Mouse (Mus musculus) erythroid progenitor cell, adult 5-6 weeks (primary cell): ENCODE data around the gene Fbxo9. TPM values are rescaled to one million over a fixed set of nuclear protein-coding genes. Genes with fewer than 3 reads are reported as not detected.
A peak's percentile ranks its signal among the peaks of the same experiment; 100 is the strongest.

ENCODE experiments used
- ATAC-seq: replicated peaks from 2 replicates; pipeline ENCODE4 v1.8.0; 2016; ENCODE audit warnings: moderate number of reproducible peaks, mild to moderate bottlenecking, moderate TSS enrichment, inconsistent platforms; ENCODE audit not compliant: poor library complexity, low FRiP score, severe bottlenecking
- total RNA-seq, 2 experiments: library from RNA; stranded (forward) in 1 of 2; stranded (reverse) in 1 of 2; fragments of 150-400 nt in 1 of 2; fragments of 186-747, 209-891 nt in 1 of 2; gene quantifications; 2 replicates each; pipeline versions ENCODE4 v1.2.3 to v1.2.4; 2015 to 2017; ENCODE audit warnings: low replicate concordance in 2 of 2

Gene Fbxo9
- total RNA-seq, 2 experiments from 2014 or later: 169 to 223 TPM

DNA sequence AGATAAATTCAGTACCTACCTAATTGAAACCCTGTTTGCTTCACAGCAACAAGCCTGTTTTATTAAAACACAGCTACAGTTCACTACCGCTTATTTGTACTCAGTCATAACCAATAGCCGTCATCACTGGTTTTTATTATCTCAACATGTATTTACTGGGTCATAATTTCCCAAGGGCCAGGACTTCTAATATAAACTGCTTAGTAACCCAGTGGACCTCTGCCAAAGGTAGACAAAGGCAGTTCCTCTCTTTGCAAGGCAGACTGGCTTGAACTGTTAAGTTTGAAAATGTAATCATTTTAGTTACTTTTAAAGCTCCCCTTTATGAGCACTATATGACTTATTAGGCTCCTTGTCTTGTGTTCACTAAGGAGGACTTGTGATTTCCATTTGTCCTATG lies 2.6 kb upstream of the Fbxo9 start:
- no peak for ATAC-seq

DNA sequence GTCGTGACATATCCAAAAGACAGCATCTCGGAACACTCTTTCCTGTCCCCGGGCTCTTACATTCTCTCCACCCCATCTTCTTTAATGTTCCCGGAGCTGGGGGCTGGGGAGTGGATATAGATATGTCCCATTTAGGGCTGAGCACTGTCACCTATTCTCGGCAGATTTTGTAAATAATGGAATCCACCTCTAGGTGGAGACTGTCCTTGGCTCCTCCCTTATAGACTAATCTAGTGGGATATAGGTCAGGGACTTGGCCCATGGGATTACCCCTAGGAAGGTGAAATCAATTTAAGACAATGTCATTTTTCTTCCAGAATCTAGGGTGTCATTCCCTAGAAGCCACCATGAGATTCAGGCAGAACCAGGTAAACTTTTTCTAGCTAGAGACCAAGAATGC lies 791 bp upstream of the Fbxo9 start:
- no peak for ATAC-seq

DNA sequence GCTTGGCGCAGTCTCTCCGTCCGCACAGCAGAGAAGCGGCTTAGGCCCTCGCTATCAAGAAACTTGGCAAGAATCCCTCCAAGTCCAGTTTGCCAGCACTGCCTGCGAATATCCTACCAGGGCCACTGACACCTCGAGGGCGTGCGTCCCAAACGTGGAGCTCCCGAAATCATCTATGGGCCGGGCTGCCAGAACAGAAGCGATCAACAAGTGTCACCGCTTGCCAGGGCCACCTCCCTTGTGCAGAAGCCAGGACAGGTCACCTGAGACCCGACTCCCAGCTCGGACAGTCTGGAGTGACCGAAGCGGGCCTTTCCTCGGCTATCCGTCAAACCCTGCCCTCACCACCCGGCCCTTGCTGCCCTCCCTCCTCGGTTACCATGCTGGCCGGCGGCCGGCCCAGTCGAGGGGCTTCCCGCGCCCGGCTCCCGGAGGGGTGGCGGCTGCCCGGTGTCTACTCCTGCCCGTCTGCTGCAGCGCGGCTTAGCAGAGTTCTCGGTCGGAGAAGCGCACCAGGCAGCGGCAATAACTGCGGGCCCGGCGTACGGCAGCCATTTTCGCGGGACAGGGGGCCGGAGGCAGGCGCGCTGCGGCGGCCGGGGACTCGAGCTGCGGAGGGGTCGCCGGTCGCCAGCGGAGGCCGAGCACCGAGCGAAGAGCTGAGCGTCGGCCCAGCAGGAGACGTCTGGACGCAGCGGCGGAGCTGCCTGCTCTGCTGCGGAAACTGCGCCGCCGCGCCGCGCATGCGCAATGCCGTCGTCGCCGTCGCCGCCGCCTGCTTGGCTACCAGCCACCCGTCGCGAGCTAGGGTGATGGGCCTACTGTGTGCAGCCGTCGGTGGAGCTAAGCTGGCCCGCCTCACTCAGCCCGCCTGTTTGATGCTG lies 711 bp downstream of the Fbxo9 start:
- peak; percentile 45 for ATAC-seq

DNA sequence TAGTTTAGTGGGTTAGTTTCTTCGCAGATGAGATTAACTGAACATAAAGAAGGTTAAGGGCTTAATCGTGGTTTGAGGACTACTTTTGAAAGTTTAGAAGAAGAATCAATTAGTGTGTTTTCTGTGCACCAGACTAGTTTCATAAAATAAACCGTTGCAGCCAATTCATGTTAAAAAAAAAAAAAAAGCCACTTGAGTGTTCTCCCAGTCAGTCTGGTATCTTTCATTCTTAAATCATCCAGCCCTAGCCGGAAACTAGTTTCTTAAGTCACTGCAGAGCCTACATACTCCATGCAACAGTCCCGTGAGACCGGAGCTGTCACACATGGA lies 1.3 kb downstream of the Fbxo9 start:
- no peak for ATAC-seq

DNA sequence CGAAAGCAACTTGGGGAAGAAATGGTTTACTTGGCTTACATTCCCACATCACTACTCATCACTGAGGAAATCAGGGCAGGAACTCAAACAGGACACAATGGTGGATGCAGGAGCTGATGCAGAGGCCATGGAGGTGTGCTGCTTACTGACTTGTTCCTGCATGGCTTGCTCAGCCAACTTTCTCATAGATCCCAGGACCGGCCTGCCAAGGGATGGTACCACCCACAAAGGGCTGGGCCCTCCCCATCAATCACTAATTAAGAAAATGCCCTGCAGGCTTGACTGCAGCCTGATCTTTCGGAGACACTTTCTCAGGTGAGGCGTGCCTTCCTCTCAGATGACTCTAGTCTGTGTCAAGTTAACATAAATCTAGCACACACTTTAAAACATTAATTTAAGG lies 2.0 kb downstream of the Fbxo9 start:
- ATAC-seq: no peak

DNA sequence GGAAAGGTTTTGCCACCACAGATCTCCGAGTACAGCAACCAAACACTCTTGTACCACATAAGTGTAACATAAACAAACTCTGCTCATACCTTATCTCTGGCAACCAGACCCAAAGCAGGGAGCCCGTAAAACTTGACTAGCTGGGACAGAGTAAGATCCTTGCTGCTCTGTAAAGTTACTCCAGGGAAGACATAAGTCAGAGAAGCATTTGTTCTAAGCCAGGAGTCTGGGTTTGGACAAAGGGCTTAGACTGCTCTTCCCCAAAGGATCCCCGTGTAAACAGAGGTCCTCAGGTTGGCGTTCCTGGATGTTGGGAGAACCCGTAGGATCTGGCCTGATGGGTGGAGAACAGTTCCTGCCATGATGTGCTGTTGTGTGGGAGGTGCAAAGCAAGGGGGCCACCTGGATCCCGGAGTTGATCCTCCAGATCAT lies 3.3 kb downstream of the Fbxo9 start:
- ATAC-seq: peak; percentile 75

DNA sequence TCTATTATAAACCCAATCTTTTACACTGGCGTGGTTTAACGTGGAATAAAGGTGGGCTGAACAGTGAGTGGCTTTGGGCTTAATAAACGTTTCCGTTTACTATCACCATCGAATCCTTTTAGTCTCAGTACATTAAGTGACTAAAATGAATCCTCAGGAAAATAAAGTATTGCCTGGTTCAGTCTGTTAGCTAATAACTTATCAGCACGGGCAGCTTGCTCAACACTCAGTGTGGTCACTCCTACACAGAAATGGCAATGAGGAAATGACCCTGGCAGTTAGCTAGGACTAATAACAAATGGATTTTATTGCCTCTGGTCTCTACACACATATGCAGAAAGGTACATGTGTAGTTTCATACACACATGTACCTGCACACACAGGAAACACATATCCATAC lies 3.9 kb downstream of the Fbxo9 start:
- peak; percentile 44 for ATAC-seq

DNA sequence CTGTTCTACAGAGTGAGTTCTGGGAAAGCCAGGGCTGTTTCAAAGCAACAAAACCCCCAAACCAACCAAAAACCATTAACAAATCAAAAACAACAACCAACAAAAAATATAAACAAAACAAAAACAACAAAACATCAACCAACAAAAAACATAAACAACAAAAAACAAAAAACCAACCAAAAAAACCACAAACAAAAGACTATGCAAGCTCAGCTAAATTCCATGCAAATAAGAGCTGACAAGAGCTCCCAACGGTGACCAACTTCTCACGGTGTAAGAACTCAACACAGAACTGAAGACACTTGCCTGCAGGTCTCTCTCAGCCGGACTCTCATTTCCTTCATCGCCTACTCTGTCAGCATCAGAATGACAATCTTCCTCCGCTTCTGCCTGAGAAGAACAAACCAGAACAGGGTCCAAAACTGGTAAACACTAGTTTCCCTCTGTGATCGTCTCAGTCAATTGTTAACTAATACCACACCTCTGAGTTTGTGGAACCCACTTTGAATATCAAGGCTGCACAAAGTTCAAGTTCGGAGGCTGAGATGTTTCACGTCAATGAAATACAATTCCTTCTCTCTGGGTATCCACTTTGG lies 4.8 kb downstream of the Fbxo9 start:
- ATAC-seq: no peak

DNA sequence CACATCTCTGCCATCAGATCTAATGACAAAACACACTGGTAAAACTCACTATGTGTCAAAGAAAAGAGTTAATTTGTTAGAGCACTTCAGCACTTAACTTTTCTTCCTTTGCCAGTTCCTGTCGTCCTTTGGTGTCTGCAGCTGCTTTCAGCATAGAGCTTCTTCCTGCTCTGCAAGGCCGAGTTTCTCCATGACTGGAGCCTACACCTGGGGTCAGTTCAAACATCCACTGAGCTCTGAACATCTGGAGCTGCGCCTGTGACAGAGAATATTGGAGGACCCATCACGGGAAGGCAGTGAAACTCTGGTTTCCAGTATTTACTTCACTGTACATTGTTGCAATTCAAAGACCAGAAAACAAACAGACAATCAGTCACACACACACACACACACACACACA lies 7.4 kb downstream of the Fbxo9 start:
- ATAC-seq: no peak

DNA sequence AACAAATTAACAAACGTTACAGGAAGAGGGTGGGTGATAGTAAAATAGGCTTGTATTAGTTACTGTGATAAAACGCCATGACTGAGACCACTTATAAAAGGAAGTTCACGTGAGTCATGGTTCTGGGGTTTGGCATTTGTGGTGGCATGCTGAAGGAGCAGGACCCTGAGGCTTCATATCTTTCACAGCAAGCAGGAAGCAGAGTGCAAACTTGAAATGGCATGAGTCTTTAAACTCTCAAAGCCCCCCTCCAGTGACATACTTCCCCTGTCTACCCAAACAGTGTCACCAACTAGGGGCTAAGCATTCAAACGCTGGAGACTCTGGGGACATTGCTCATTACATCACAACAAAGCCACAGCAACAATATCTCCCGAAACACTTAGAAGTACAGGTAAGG lies 7.9 kb downstream of the Fbxo9 start:
- no peak for ATAC-seq

DNA sequence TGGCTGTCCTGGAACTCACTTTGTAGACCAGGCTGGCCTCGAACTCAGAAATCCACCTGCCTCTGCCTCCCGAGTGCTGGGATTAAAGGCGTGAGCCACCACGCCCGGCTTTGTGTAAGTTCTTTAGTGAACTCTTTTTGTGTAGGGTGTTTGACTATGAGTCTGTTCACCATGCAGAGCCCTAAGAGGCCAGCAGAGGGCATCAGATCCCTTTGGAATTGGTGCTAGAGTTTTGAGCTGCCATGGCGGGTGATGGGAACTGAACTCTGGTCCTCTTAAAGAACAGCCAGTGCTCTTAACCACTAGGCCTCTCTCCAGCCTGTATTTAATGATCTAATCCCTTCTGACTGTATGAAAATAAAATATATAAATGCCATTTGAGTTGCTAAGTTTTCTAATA lies 12.5 kb downstream of the Fbxo9 start:
- ATAC-seq: peak; percentile 69

DNA sequence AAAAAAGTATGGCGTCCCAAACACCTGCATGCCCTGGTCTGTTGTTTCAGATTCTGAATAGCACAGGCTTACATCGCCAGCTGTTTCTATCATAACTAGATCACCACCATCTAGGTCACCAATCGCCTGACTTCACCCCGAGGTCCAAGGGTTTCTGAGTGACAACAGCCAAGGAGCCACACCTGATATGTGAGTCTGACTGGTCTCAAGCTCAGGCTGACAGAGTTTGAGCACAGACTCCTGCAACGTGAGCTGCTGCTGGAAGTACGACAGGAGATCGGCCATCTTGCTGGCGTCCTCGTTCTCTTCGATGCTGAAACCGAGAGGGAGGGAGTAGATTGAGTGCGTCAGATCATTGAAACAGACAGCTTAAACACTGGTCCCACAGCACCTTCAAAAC lies 13.2 kb downstream of the Fbxo9 start:
- ATAC-seq: no peak

DNA sequence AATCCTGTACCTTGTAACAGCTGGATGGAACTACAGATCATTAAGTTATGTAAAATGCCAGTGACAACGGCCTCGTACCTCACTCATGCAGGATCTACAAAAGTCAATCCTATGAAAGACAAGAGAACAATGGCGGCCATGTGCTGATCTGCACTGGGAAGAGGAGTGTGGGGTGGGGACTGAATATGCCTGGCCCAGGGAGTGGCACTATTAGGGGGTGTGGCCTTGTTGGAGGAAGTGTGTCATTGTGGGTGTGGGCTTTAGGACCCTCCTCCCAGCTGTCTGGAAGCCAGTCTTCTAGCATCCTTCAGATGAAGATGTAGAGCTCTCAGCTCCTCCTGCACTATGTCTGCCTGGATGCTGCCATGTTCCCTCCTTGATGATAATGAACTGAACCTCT lies 18.3 kb downstream of the Fbxo9 start:
- ATAC-seq: no peak

DNA sequence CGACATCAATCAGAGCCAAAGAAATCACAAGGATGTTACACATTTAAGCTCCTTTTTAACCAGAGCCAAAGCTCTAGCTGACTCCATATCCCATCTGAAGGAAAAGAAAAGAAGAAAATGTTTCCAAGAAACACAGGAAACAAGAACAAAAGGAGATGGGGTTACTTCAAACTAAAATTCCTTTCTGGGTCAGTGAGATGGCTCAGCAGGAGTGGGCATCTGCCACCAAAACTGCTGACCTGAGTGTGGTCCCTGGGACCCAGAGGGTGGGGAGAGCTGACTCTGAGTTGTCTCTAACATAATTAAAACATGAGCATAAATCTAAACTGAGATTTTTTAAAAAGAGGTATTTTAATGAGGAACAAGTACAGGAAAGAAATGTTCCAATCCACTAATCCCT lies 19.0 kb downstream of the Fbxo9 start:
- ATAC-seq: no peak

DNA sequence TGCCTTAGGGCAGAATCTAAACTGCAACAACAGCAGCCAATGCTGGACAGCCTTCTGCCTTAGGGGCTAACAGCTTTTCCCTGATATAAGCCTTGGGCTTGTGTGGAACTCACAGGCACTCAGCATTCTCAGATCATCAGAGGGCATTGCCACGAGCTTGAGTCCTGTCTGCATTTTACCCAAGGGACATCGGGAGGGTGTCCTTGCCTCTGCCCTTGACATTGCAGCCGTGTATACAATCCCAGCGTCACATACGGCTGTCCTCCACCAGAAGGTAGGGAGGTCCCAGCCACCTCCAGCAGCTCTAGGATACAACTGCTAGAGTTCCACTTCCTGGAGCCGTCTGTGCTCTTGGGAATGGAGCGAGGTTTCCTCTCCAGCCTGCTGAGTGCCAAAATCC lies 19.9 kb downstream of the Fbxo9 start:
- no peak for ATAC-seq

DNA sequence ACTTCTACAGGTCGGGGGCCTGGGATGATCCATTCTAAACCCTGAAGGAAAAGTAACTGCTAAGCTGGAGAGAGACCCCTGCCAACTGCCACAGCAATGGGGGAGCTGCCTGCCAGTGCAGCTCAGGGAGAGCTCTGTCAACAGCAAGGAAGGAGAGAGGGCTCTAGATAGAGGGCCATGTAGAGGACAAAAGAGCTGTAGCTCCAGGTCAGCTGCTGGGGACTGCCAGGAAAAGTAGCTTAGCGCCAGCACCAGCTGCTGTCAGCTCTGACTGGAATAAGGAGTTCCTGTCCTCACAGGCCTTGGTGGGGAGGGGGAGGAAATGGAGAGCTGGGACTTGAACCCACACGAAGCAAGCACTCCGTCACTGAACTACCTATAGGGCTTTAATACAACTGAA lies 20.3 kb downstream of the Fbxo9 start:
- no peak for ATAC-seq

DNA sequence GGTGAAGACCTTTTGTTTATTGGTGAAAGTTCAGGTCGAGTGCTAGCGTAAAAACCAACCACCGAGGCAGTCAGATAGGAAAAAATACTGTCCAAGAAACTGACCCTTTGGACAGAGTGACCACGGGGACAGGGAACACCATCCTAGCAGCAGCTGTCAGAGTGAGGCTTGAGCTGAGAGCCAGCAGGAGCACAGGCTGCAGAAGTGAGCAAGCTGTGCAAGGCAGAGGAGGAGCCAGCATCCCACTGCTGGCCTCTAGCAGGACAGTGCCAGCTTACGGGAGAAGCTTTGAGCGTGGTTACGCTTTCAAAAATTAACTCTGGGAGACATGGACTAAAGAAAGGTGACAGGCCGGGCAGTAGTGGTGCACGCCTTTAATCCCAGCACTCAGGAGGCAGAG lies 21.1 kb downstream of the Fbxo9 start:
- no peak for ATAC-seq

DNA sequence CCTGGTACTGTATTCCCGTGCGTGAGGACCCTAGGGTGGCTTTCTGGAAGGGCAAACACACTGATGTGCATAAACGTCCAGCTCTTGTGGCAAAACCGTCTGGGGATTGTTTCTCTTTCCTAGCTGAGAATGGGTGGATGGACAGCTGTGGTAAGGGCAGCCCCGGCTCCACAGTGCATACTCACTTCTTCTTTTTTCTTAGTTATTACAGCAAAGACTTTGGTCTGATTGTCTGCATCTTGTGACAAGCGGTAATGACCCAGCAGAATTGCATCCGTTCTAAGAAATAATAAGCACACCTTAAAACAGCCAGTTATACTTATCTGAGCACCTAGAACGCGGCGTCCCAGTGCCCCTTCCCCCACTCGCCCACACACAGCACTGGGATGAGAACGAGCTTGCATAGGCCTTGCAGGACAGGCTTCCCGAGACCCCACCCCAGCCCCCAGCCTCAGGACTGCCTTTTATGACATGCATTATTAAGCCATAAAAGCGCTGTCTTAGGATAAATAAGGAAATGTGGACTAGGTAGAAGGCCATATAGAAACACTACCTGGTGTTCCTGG lies 23.1 kb downstream of the Fbxo9 start:
- ATAC-seq: no peak

DNA sequence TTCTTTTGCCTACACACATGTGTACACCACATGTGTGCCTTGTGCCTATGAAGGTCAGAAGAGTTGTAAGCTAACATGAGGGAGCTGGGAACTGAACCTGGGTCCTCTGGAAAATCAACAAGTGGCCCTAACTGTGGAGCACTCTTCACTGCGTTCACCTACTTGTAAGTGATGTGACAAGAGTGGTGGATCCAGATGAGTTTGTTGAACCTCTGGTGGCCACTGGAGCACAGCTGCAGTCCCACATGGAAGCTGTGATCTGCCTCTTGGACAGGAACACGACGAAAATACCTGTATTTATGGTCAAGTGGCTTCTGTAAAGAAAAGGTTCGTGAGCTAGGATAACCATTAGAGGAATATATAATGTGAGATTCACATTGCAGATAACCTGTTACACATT lies 24.5 kb downstream of the Fbxo9 start:
- no peak for ATAC-seq

DNA sequence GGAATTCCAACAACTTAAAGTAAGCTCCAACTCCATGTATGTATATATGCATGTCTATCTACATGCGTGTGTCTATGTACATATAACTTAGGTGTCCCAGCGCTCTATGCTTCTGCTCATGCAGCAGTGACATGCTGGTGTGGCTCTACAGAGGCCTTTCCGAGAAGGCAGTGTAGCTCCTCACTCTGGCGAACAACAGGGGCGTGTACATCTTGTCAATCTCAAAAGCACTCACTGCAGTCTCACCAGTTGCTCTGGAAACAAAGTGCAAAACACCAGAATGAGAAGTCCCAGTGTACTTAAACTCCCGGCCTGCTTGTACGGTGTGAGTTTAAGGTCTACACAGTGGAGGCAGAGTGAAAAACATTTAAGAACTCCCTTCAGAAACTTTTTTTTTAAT lies 27.0 kb downstream of the Fbxo9 start:
- no peak for ATAC-seq

DNA sequence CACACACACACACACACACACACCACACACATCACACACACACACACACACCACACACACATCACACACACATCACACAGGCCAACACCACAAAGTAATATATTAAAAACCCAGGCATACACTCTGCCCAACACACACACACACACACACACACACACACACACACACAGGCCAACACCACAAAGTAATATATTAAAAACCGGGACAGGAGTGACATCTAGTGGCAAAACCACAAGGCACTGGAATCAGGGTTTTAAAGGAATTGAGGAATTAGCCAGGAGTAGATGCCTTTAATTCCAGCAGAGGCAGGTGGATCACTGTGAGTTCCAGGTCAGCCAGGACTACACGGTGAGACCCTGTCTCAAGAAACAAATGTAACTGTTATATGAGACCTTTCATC lies 30.6 kb downstream of the Fbxo9 start:
- no peak for ATAC-seq
